Mouse (Mus musculus) liver, postnatal 0 days (tissue): ENCODE measurements at regions not wholly inside any gene's neighbourhood (a gene's known extent, or its start where the extent isn't known, plus 50 kb on each side); places are given as distances from the start of the nearest gene placed in this dataset.

Experiments
- CTCF ChIP-seq: sonication (generic); IDR thresholded peaks from 2 replicates; pipeline ENCODE4 v1.5.1; 2016; ENCODE audit warnings: antibody characterized with exemption, low read depth
- EP300 ChIP-seq: IDR thresholded peaks from 2 replicates; pipeline ENCODE4 v1.6.1; 2016; ENCODE audit warnings: antibody characterized with exemption, low read depth, mild to moderate bottlenecking

DNA sequence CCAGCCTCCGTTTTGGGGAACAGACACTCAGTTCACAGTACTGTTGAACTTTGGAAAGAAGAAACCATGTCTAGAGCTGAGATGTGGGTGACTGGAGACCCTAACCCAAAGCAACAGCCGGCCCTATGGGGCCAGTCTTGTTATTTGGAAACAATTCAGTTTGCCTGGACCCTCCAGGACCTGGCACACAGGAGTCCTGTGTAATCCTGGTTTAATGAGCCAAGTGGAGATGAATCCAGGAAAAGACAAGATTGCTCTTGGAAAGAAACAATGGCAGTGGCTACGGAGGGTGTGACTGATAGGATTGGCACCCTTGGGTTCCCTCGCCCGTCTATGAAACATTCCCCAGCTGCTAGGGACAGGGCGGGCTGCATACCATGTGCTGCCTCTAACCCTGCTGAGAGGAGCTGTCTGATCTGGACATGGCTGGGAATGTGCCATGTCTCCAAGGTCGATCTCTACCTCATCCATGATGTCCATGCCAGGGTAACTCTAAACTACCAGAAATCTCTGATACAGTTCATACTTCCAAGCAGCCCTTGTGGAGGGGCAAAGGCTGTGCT is 104.6 kb upstream of the Zmiz1 start:
- no peak for TF ChIP-seq EP300
- TF ChIP-seq CTCF, result no peak
